Mouse (Mus musculus) spleen, postnatal 0 days (tissue): ENCODE results near the gene Mms19. TPM values are rescaled to one million over a fixed set of nuclear protein-coding genes. Genes with fewer than 3 reads are reported as not detected.

Source experiments
- polyA plus RNA-seq: library from polyadenylated mRNA; unstranded; fragments of >200 nt; fragmentation: Nextera tagmentation; extraction: Ambion mirVana; gene quantifications from 2 replicates; pipeline ENCODE4 v1.2.1, GENCODE M21; 2015

Mms19 gene
- 12.9 and 18.3 TPM in 2 replicates for polyA plus RNA-seq

GRCm38 (mm10) chr19:41980819-41981594 is at the start of gene Mms19:
Gene Mms19 (minus strand): TSS chr19:41981157.

GRCm38 (mm10) chr19:41981595-41981927 is 604 bp upstream of the Mms19 start, which contains the start of gene Ubtd1:
Gene Ubtd1 (plus strand): TSS chr19:41981763.

GRCm38 (mm10) chr19:41933179-41934086 is 47.5 kb downstream of the Mms19 start, which contains the start of the genes Exosc1 and Zdhhc16:
Gene Exosc1 (minus strand): TSS chr19:41933423.
Gene Zdhhc16 (plus strand): TSS chr19:41933480.

GRCm38 (mm10) chr19:41911178-41912073 is 69.5 kb downstream of the Mms19 start, which contains the start of gene Pgam1:
Gene Pgam1 (plus strand): TSS chr19:41911923.

GRCm38 (mm10) chr19:41895460-41896318 is 85.3 kb downstream of the Mms19 start, which contains the start of gene Rrp12:
Gene Rrp12 (minus strand): TSS chr19:41896173.

Other genes starting within 250 kb of the Mms19 start
- 0.13 and 0.28 TPM in 2 replicates for gene Slit1, start 237.5 kb downstream of the Mms19 start, polyA plus RNA-seq
- gene Arhgap19, start 179.1 kb downstream of the Mms19 start, polyA plus RNA-seq, result 29.4 and 29.5 TPM in 2 replicates
- gene Frat1, start 151.2 kb downstream of the Mms19 start, polyA plus RNA-seq, result 24.6 and 25.8 TPM in 2 replicates
- 11.7 and 12.3 TPM in 2 replicates for gene Frat2, start 133.0 kb downstream of the Mms19 start, polyA plus RNA-seq
- gene Rrp12, start 85.0 kb downstream of the Mms19 start, polyA plus RNA-seq, result 8.0 TPM in 2 replicates
- 136 and 152 TPM in 2 replicates for gene Pgam1, start 69.2 kb downstream of the Mms19 start, polyA plus RNA-seq
- gene Exosc1, start 47.7 kb downstream of the Mms19 start, polyA plus RNA-seq, result 65.5 and 67.9 TPM in 2 replicates
- gene Zdhhc16, start 47.7 kb downstream of the Mms19 start, polyA plus RNA-seq, result 43.8 and 46.1 TPM in 2 replicates
- gene Ubtd1, start 606 bp upstream of the Mms19 start, polyA plus RNA-seq, result 6.5 and 9.7 TPM in 2 replicates
- gene Ankrd2, start 54.8 kb upstream of the Mms19 start, polyA plus RNA-seq, result 5.4 and 6.2 TPM in 2 replicates
- gene Hoga1, start 64.5 kb upstream of the Mms19 start, polyA plus RNA-seq, result 0.81 and 1.1 TPM in 2 replicates
- not detected in 2 replicates for gene 4933411K16Rik, start 71.1 kb upstream of the Mms19 start, polyA plus RNA-seq
- gene Morn4, start 105.2 kb upstream of the Mms19 start, polyA plus RNA-seq, result 2.3 and 3.6 TPM in 2 replicates
- gene Pi4k2a, start 109.3 kb upstream of the Mms19 start, polyA plus RNA-seq, result 9.6 and 12.5 TPM in 2 replicates
- 5.9 and 10.2 TPM in 2 replicates for gene Avpi1, start 147.9 kb upstream of the Mms19 start, polyA plus RNA-seq
- gene Marveld1, start 166.2 kb upstream of the Mms19 start, polyA plus RNA-seq, result 4.2 and 6.5 TPM in 2 replicates
- 15.9 and 17.4 TPM in 2 replicates for gene Zfyve27, start 182.8 kb upstream of the Mms19 start, polyA plus RNA-seq
- gene Sfrp5, start 221.1 kb upstream of the Mms19 start, polyA plus RNA-seq, result not detected in 2 replicates